Comparison of ENCODE assay signal across 12 mouse cellular contexts in genomic region chr10:58223972-58224805, GRCm38 (mm10). TPM values are rescaled to one million over a fixed set of nuclear protein-coding genes. Genes with fewer than 3 reads are reported as not detected.
A peak's percentile ranks its signal among the peaks of the same experiment; 100 is the strongest.
DNase-seq lines count a peak whose midpoint lies in the region; TF ChIP-seq lines count a peak whose summit lies in the region.
"Not testable (repeated sequence)": the region's sequence is repeated elsewhere in the genome, so short reads cannot be mapped to it uniquely, and the experiment has no call there.
"Had no signal": no experiment of that assay in that cellular context is flagged by ENCODE, and none has a peak within 500 bp of the region (broad histone marks: within the 10 kb centered on the region; RNA-seq: fewer than 3 reads in every experiment).

No protein-coding gene starts in this region.

- H3K4me3 ChIP-seq in gastrocnemius, adult 2 months; left cerebral cortex, adult 2 months: not testable (repeated sequence)

- TF ChIP-seq CTCF in gastrocnemius, adult 2 months (IDR thresholded peaks at IDR 0.05); left cerebral cortex, adult 2 months (IDR thresholded peaks at IDR 0.05): not testable (repeated sequence)

- H3K27ac ChIP-seq in gastrocnemius, adult 2 months; left cerebral cortex, adult 2 months: not testable (repeated sequence)

- intact Hi-C loops in gastrocnemius, adult 2 months (cut with DNase I); left cerebral cortex, adult 2 months (cut with DNase I): not testable (repeated sequence)

- peak; percentile 24 for DNase-seq in Muller cell, postnatal 12 days (ENCODE audit: inconsistent ontology term)
- DNase-seq in cerebellum, adult 18-20 months = peak; percentile 54 to 62
- DNase-seq in gastrocnemius, adult 2 months = peak; percentile 77
- peak; percentile 15 for DNase-seq in induced T-regulatory cell, adult 2 months (ENCODE audit: low read depth)
- peak; percentile 70 to 82 for DNase-seq in left cerebral cortex, adult 2 months (ENCODE audit: extremely low spot score in 1 of 2, low spot score in 2 of 2)
- peak; percentile 16 for DNase-seq in mesoderm, embryonic 11.5 days (ENCODE audit: low read depth, low spot score)
- peak; percentile 42 for DNase-seq in spleen, adult 12 weeks (ENCODE audit: low spot score)
- DNase-seq in urinary bladder, adult 2 months (ENCODE audit: low spot score) = peak; percentile 94

RNA-seq across cellular contexts. Expression of gene AW822073, which starts 0.5 kb away (rescaled TPM):
- not detected for total RNA-seq in gastrocnemius, adult 2 months (2021)
- not detected for total RNA-seq in left cerebral cortex, adult 2 months (2021)
- not detected in 2 replicates for polyA plus RNA-seq in urinary bladder, adult 2 months (2012; rRNA removed)
- polyA plus RNA-seq: embryonic facial prominence, embryonic 11.5 days; intestine, embryonic 15.5 days; limb, embryonic 14.5 days; midbrain, embryonic 15.5 days had no signal

RNA-seq across cellular contexts. Expression of gene Duxf3, which starts 8.3 kb away (rescaled TPM):
- total RNA-seq in gastrocnemius, adult 2 months (2021) = not detected
- total RNA-seq in left cerebral cortex, adult 2 months (2021) = not detected
- polyA plus RNA-seq in urinary bladder, adult 2 months (2012; rRNA removed) = not detected in 2 replicates
- polyA plus RNA-seq: embryonic facial prominence, embryonic 11.5 days; intestine, embryonic 15.5 days; limb, embryonic 14.5 days; midbrain, embryonic 15.5 days had no signal

RNA-seq across cellular contexts. Expression of gene Gm4981, which starts 12.3 kb away (rescaled TPM):
- total RNA-seq in gastrocnemius, adult 2 months (2021) = not detected
- total RNA-seq in left cerebral cortex, adult 2 months (2021) = not detected
- polyA plus RNA-seq in urinary bladder, adult 2 months (2012; rRNA removed) = not detected in 2 replicates
- polyA plus RNA-seq: embryonic facial prominence, embryonic 11.5 days; intestine, embryonic 15.5 days; limb, embryonic 14.5 days; midbrain, embryonic 15.5 days had no signal

RNA-seq across cellular contexts. Expression of gene Gcc2, which starts 31.1 kb away (rescaled TPM):
- 10 to 100 TPM; 21.0 to 24.5 TPM for total RNA-seq in gastrocnemius, adult 2 months (2021)
- 100 to 1,000 TPM in 1 of 2 experiments, 10 to 100 TPM in 1; 86.5 to 104 TPM for total RNA-seq in left cerebral cortex, adult 2 months (2021)
- 29.4 and 32.4 TPM in 2 replicates for polyA plus RNA-seq in urinary bladder, adult 2 months (2012; rRNA removed)

Comparison
In these comparisons a context has a peak if more than half of its experiments do, and no peak if none do; other contexts are left out.
1. DNase-seq: peak in every context shown above with its lines; median percentile 94 in urinary bladder, adult 2 months; 77 in gastrocnemius, adult 2 months; 76 in left cerebral cortex, adult 2 months; 58 in cerebellum, adult 18-20 months; 42 in spleen, adult 12 weeks; 24 in Muller cell, postnatal 12 days; 16 in mesoderm, embryonic 11.5 days; 15 in induced T-regulatory cell, adult 2 months.